Mouse (Mus musculus): Measurements from ENCODE around the gene Anapc2. TPM values are rescaled to one million over a fixed set of nuclear protein-coding genes. Genes with fewer than 3 reads are reported as not detected.

Anapc2 gene
- polyA plus RNA-seq, 1 experiment from 2014 or later: 105 TPM

DNA sequence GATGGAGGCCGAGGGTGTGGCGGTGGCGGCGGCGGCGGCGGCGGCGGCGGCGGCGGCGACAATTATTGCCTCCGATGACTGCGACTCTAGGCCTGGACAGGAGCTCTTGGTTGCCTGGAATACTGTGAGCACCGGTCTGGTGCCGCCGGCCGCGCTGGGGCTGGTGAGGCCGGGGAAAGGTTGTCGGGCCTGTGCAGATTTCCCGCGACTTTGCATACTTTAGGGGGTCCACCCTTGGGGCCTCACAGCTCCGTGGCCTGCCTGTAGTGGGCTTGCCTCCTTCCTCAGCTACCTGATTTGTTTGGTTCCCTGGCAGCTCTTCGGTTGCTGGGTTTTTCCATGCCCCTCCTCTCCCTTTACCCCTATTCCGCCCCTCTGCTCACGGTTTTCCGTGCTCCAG lies 237 bp downstream of the Anapc2 start:
- Histone ChIP-seq H3K9ac (ENCODE audit: low read length) (peak overlapping the region; percentile 84), H3K4me2 (ENCODE audit: low read length) (peak overlapping the region; percentile 97), H3K4me3 (ENCODE audit: low read depth, low read length) (peak overlapping the region; percentile 88), H3K27ac (ENCODE audit: low read depth, low read length) (no peak overlapping the region), H3K36me3 (ENCODE audit: control insufficient read depth, insufficient read depth, low read length) (peaks cover 72% of the 10 kb centered on the region), H3K27me3 (replicated peaks; ENCODE audit: control insufficient read depth, insufficient read depth, low read length) (no peaks in the 10 kb centered on the region), H3K9me3 (replicated peaks; ENCODE audit: control insufficient read depth, low read length) (no peaks in the 10 kb centered on the region), H3K4me1 (ENCODE audit: control insufficient read depth, insufficient read depth, low read length) (peaks cover 19% of the 10 kb centered on the region)
- no peak for DNase-seq (ENCODE audit: low spot score)
- 0% methylated on average over 27 of the region's 29 CpGs for WGBS
- ATAC-seq: peak; percentile 70

DNA sequence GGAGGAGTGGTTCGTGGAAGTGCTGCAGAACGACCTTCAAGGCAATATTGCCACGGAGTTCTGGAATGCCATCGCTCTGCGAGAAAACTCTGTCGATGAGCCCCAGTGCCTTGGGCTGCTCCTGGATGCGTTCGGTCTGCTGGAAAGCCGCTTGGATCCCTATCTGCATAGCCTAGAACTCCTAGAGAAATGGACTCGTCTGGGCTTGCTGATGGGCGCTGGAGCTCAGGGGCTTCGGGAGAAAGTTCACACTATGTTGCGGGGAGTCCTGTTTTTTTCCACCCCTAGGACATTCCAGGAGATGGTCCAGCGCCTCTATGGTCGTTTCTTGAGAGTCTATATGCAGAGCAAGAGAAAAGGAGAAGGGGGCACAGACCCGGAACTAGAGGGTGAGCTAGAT lies 732 bp downstream of the Anapc2 start:
- WGBS: 43% methylated on average over 16 of the region's 16 CpGs
- H3K9me3 ChIP-seq (replicated peaks; ENCODE audit: control insufficient read depth, low read length): no peaks in the 10 kb centered on the region
- ATAC-seq (no peak), DNase-seq (ENCODE audit: low spot score) (no peak)
- peak overlapping the region; percentile 84 for H3K9ac ChIP-seq (ENCODE audit: low read length)
- H3K27ac ChIP-seq (ENCODE audit: low read depth, low read length): no peak overlapping the region
- peaks cover 19% of the 10 kb centered on the region for H3K4me1 ChIP-seq (ENCODE audit: control insufficient read depth, insufficient read depth, low read length)
- H3K36me3 ChIP-seq (ENCODE audit: control insufficient read depth, insufficient read depth, low read length): peaks cover 76% of the 10 kb centered on the region
- H3K27me3 ChIP-seq (replicated peaks; ENCODE audit: control insufficient read depth, insufficient read depth, low read length): no peaks in the 10 kb centered on the region
- H3K4me2 ChIP-seq (ENCODE audit: low read length): peak overlapping the region; percentile 97
- peak overlapping the region; percentile 88 for H3K4me3 ChIP-seq (ENCODE audit: low read depth, low read length)

DNA sequence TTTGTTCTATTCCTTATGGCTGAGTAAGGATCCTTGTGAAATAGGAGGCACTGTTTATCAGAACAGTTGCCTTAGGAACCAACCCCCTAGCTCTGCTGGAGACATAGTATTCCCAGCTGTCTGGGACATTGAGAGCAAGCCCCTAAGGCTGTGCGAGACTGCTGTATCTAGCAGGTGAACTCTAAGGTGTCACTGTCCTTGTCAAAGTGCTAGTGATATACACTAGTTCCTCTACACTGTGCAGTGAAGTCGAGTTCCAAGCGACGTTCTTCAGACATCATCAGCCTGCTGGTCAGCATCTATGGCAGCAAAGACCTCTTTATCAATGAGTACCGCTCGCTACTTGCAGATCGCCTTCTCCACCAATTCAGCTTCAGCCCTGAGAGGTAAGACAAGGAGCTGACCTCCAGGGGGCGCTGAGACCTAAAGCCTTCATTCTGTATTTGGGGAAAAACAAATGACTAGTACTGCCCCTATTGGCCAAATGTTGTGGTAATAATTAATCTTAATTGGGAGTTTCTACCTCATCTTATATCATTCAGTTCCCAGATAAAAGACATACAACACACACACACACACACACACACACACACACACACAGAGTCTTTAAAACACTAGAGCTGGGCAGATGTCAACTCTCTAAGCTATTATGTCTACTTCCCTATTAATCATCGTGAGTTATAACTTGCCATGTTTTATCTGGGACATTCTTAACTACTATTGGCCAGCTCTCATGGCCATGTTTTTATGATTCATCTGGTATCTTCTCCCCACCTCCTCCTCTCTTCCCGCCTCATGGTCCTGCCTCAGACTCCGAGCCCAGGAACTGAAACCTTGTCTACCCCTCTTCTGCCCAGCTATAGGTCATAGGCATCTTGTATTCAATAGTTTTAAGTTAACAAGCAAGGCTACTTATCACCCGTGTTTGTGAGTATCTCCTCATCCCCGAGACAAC lies 6.9 kb downstream of the Anapc2 start:
- Histone ChIP-seq H3K9me3 (replicated peaks; ENCODE audit: control insufficient read depth, low read length) (no peaks in the 10 kb centered on the region), H3K4me3 (ENCODE audit: low read depth, low read length) (no peak overlapping the region), H3K4me2 (ENCODE audit: low read length) (no peak overlapping the region), H3K36me3 (ENCODE audit: control insufficient read depth, insufficient read depth, low read length) (peaks cover 97% of the 10 kb centered on the region), H3K9ac (ENCODE audit: low read length) (no peak overlapping the region), H3K4me1 (ENCODE audit: control insufficient read depth, insufficient read depth, low read length) (no peaks in the 10 kb centered on the region), H3K27ac (ENCODE audit: low read depth, low read length) (no peak overlapping the region), H3K27me3 (replicated peaks; ENCODE audit: control insufficient read depth, insufficient read depth, low read length) (no peaks in the 10 kb centered on the region)
- DNase-seq (ENCODE audit: low spot score) (peak; percentile 89), ATAC-seq (peak; percentile 72)
- WGBS: 57% methylated on average over 13 of the region's 13 CpGs

DNA sequence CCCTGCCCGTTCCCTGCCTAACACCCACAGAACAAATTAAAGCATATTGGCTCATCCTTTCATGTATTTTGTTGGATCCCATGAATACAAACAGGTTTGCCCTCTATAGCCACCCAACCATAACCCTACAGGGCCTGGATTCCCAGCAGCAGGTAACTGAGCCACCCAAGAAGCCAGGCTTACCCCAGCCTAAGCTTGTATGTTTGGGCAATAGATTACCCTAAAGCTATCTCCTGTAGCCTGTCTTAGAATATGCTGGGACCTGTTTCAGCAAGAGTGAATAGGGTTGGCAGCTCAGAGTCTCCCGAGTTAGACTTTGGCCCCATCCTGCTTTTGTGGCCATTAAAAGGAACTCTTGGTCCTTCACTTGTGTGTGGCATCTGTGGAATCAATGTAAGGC lies 13.3 kb downstream of the Anapc2 start:
- Histone ChIP-seq H3K4me3 (ENCODE audit: low read depth, low read length) (no peak overlapping the region), H3K36me3 (ENCODE audit: control insufficient read depth, insufficient read depth, low read length) (peaks cover 57% of the 10 kb centered on the region), H3K4me2 (ENCODE audit: low read length) (no peak overlapping the region), H3K27ac (ENCODE audit: low read depth, low read length) (no peak overlapping the region), H3K9ac (ENCODE audit: low read length) (no peak overlapping the region), H3K4me1 (ENCODE audit: control insufficient read depth, insufficient read depth, low read length) (no peaks in the 10 kb centered on the region), H3K9me3 (replicated peaks; ENCODE audit: control insufficient read depth, low read length) (no peaks in the 10 kb centered on the region), H3K27me3 (replicated peaks; ENCODE audit: control insufficient read depth, insufficient read depth, low read length) (peaks cover 27% of the 10 kb centered on the region)
- 95% methylated on average over 2 of the region's 2 CpGs for WGBS
- ATAC-seq (no peak), DNase-seq (ENCODE audit: low spot score) (no peak)

DNA sequence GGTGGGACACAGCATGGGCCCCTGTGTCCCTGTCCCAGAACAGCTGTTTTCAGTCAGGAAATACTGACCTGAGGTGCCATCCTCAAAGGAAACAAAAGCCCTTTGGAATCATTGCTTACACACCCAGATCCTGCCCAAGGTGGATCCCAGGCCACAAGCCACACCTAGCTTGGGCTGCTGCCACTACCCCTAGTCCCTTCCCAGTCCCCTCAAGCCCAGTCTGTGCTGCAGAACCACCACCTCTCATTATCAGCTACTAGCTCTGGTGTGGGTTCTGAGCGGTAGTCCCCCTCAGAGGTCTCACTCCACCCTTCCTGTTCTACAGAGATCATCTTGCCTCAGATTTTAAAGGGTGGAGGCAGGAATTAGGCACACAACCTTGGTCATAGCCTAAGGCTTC lies 14.0 kb downstream of the Anapc2 start:
- peaks cover 50% of the 10 kb centered on the region for H3K36me3 ChIP-seq (ENCODE audit: control insufficient read depth, insufficient read depth, low read length)
- ATAC-seq: no peak
- no peak overlapping the region for H3K27ac ChIP-seq (ENCODE audit: low read depth, low read length)
- no peak for DNase-seq (ENCODE audit: low spot score)
- peaks cover 35% of the 10 kb centered on the region for H3K27me3 ChIP-seq (replicated peaks; ENCODE audit: control insufficient read depth, insufficient read depth, low read length)
- WGBS: 86% methylated on average over 1 of the region's 1 CpGs
- H3K4me2 ChIP-seq (ENCODE audit: low read length): no peak overlapping the region
- no peaks in the 10 kb centered on the region for H3K9me3 ChIP-seq (replicated peaks; ENCODE audit: control insufficient read depth, low read length)
- H3K9ac ChIP-seq (ENCODE audit: low read length): no peak overlapping the region
- H3K4me3 ChIP-seq (ENCODE audit: low read depth, low read length): no peak overlapping the region
- H3K4me1 ChIP-seq (ENCODE audit: control insufficient read depth, insufficient read depth, low read length): no peaks in the 10 kb centered on the region

DNA sequence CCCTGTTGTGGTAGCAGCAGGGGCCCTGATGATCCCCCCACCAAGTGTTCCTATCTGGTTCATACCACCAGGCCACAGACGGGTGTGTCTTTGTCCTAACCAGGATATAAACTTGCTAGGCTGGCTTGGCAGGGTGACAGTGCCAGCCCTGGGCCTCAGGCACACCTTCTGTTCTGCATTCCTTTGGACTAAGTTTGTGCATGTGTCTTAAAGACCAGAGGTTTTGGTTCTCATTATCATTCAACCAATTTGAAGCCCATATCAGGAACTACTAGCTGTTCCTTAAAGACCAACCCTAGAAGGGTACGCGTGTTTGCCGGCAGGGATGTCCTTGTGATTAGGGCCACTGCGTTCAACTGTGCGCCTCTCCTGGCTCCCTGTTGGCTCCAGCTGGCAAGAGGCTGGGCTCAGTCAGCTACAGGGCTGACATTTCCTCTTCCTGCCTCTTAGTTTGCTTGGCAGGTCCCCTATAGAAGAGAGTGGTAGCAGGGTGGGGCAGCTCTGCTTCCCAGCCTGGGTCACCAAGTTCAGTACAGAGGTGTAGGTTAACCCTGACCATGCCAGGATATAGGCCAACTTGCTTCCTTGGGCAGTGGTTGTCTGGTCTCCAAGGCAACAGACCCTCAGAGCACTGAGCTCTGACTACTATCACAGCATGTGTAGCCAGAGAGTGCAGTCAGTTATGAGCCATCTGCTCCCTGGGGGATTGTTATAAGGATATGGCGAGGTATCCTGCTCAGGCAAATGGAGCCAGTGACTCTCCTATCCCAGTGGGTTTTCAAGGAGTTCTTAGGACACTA lies 14.8 kb downstream of the Anapc2 start:
- Histone ChIP-seq H3K36me3 (ENCODE audit: control insufficient read depth, insufficient read depth, low read length) (peaks cover 44% of the 10 kb centered on the region), H3K27me3 (replicated peaks; ENCODE audit: control insufficient read depth, insufficient read depth, low read length) (peaks cover 42% of the 10 kb centered on the region), H3K27ac (ENCODE audit: low read depth, low read length) (no peak overlapping the region), H3K4me2 (ENCODE audit: low read length) (no peak overlapping the region), H3K4me3 (ENCODE audit: low read depth, low read length) (no peak overlapping the region), H3K9ac (ENCODE audit: low read length) (no peak overlapping the region), H3K9me3 (replicated peaks; ENCODE audit: control insufficient read depth, low read length) (no peaks in the 10 kb centered on the region), H3K4me1 (ENCODE audit: control insufficient read depth, insufficient read depth, low read length) (no peaks in the 10 kb centered on the region)
- WGBS: 67% methylated on average over 7 of the region's 7 CpGs
- ATAC-seq: no peak
- DNase-seq (ENCODE audit: low spot score): no peak

DNA sequence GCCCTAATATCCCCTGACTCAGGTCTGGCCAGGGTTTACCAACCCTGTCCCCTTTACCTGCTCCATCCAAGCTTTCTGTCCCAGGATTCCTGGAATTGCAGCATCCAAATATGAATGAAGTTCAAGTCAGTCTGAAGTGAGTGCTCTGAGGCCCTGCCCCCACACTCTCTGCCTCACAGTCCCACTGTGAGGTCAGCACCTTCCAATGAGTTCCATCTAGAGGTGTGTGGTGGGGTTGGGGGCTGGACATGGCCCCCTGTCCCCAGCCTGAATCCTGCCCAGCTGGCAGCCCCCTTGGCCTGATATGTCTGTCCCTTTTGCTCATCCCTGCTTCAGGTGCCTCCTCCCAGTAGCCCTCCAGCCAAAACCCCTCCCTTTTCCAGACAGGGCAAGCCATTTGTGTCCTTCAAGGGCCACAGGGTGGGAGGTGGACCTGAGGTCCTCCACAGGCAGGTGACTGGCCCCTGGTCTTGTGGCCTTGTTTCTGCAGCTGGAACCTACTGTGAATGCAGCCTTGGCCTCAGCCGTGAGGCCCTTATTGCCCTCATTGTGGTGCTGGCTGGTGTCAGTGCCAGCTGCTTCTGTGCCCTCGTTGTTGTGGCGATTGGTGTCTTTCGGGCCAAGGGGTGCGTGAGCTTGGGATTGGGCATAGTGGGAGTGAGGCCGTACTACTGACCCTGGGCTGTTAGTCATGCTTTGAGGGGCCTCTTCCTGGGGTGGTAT lies 15.8 kb downstream of the Anapc2 start, which contains the start of gene Tmem210:
TSS of gene Tmem210 (plus strand) at position 219 of the 723 bp plus-strand sequence.
- 90% methylated on average over 6 of the region's 6 CpGs for WGBS
- DNase-seq (ENCODE audit: low spot score): no peak
- H3K4me1 ChIP-seq (ENCODE audit: control insufficient read depth, insufficient read depth, low read length): no peaks in the 10 kb centered on the region
- peaks cover 53% of the 10 kb centered on the region for H3K27me3 ChIP-seq (replicated peaks; ENCODE audit: control insufficient read depth, insufficient read depth, low read length)
- H3K4me2 ChIP-seq (ENCODE audit: low read length): no peak within 1 kb of the TSS
- H3K27ac ChIP-seq (ENCODE audit: low read depth, low read length): no peak within 1 kb of the TSS
- ATAC-seq: no peak
- H3K9me3 ChIP-seq (replicated peaks; ENCODE audit: control insufficient read depth, low read length): no peaks in the 10 kb centered on the region
- H3K4me3 ChIP-seq (ENCODE audit: low read depth, low read length): no peak within 1 kb of the TSS
- H3K9ac ChIP-seq (ENCODE audit: low read length): no peak within 1 kb of the TSS
- peaks cover 34% of the 10 kb centered on the region for H3K36me3 ChIP-seq (ENCODE audit: control insufficient read depth, insufficient read depth, low read length)

DNA sequence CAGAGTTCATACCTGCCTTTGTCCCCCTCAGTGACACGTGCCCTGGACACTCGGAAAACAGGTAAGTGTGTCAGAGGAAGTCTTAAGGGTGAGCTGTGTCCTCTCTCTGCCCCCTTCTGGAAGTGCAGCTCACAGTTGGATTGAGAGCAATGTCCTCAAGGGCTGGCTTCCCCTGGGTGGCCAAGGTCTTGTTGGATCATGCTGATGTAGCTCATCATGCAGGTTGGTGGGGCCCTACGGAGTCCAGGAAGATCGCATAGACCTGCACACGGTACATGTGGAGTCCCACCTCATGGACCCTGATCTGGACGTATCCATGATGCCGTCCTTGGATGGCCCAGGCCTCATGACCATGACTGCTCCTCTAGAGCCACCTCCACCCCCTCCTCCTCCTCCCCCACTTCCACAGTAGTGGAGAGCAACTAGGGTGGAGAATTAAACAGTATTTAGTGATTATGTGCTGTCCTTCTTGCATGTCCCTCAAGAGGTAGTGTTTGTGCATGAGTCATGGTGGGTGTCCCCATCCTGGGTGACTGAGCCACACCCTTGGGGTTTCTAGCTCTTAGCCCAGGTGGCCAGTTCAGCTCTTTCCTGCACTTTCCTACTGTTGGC lies 16.6 kb downstream of the Anapc2 start:
- no peaks in the 10 kb centered on the region for H3K9me3 ChIP-seq (replicated peaks; ENCODE audit: control insufficient read depth, low read length)
- H3K27ac ChIP-seq (ENCODE audit: low read depth, low read length): no peak overlapping the region
- no peak overlapping the region for H3K9ac ChIP-seq (ENCODE audit: low read length)
- H3K27me3 ChIP-seq (replicated peaks; ENCODE audit: control insufficient read depth, insufficient read depth, low read length): peaks cover 55% of the 10 kb centered on the region
- no peaks in the 10 kb centered on the region for H3K4me1 ChIP-seq (ENCODE audit: control insufficient read depth, insufficient read depth, low read length)
- no peak overlapping the region for H3K4me3 ChIP-seq (ENCODE audit: low read depth, low read length)
- H3K36me3 ChIP-seq (ENCODE audit: control insufficient read depth, insufficient read depth, low read length): peaks cover 26% of the 10 kb centered on the region
- DNase-seq (ENCODE audit: low spot score) (no peak), ATAC-seq (no peak)
- 84% methylated on average over 7 of the region's 7 CpGs for WGBS
- no peak overlapping the region for H3K4me2 ChIP-seq (ENCODE audit: low read length)
